Mouse (Mus musculus) erythroblast, embryonic 14.5 days (primary cell): ENCODE data around the gene Nupl2. TPM values are rescaled to one million over a fixed set of nuclear protein-coding genes. Genes with fewer than 3 reads are reported as not detected.

ENCODE experiments used
- H3K27me3 ChIP-seq: 2 replicates; pipeline ENCODE4 v1.6.1; 2012; ENCODE audit warnings: inconsistent platforms; ENCODE audit not compliant: control insufficient read depth
- H3K36me3 ChIP-seq: 2 replicates; pipeline ENCODE4 v1.6.1; 2012; ENCODE audit warnings: mild to moderate bottlenecking, inconsistent platforms; ENCODE audit not compliant: control insufficient read depth
- H3K4me1 ChIP-seq: 2 replicates; pipeline ENCODE4 v1.6.1; 2012; ENCODE audit warnings: inconsistent platforms; ENCODE audit not compliant: control insufficient read depth
- H3K4me3 ChIP-seq: replicated peaks from 2 replicates; pipeline ENCODE3; 2012; ENCODE audit warnings: moderate library complexity, mild to moderate bottlenecking, inconsistent platforms
- H3K9me3 ChIP-seq: 2 replicates; pipeline ENCODE4 v1.6.1; 2012; ENCODE audit warnings: low read length, inconsistent platforms, mixed read lengths; ENCODE audit not compliant: control insufficient read depth
- GATA1 ChIP-seq: IDR thresholded peaks from 2 replicates; pipeline ENCODE4 v1.6.1; 2012; ENCODE audit warnings: low read length, inconsistent platforms, mixed read lengths
- TAL1 ChIP-seq: IDR thresholded peaks from 3 replicates; pipeline ENCODE4 v1.6.1; 2012; ENCODE audit warnings: low read length, inconsistent platforms, mixed read lengths
- polyA plus RNA-seq: library from polyadenylated mRNA; stranded (reverse); fragments of >175 nt; gene quantifications from 2 replicates; pipeline ENCODE4 v1.2.3, GENCODE M21; 2012

The Nupl2 gene
- polyA plus RNA-seq, 1 experiment = 0.16 TPM

GRCm38 (mm10) chr5:24167263-24167662, 2.5 kb downstream of the Nupl2 start:
- Histone ChIP-seq H3K4me3 (no peak overlapping the region), H3K4me1 (peaks cover 21% of the 10 kb centered on the region), H3K27me3 (no peaks in the 10 kb centered on the region), H3K9me3 (no peaks in the 10 kb centered on the region), H3K36me3 (peaks cover 35% of the 10 kb centered on the region)
- no peak for TF ChIP-seq TAL1
- TF ChIP-seq GATA1 = no peak

GRCm38 (mm10) chr5:24169881-24170280, 5.1 kb downstream of the Nupl2 start:
- H3K36me3 ChIP-seq = peaks cover 46% of the 10 kb centered on the region
- H3K27me3 ChIP-seq = no peaks in the 10 kb centered on the region
- no peaks in the 10 kb centered on the region for H3K9me3 ChIP-seq
- peaks cover 11% of the 10 kb centered on the region for H3K4me1 ChIP-seq
- no peak overlapping the region for H3K4me3 ChIP-seq
- TF ChIP-seq TAL1 (no peak), GATA1 (no peak)

GRCm38 (mm10) chr5:24172092-24172491, 7.3 kb downstream of the Nupl2 start:
- H3K9me3 ChIP-seq = no peaks in the 10 kb centered on the region
- H3K4me1 ChIP-seq = no peaks in the 10 kb centered on the region
- TF ChIP-seq GATA1 = no peak
- TF ChIP-seq TAL1 = no peak
- H3K4me3 ChIP-seq = no peak overlapping the region
- H3K27me3 ChIP-seq = no peaks in the 10 kb centered on the region
- H3K36me3 ChIP-seq = peaks cover 54% of the 10 kb centered on the region

GRCm38 (mm10) chr5:24181514-24182295, 16.9 kb downstream of the Nupl2 start:
- H3K27me3 ChIP-seq = no peaks in the 10 kb centered on the region

GRCm38 (mm10) chr5:24182296-24182734, 17.6 kb downstream of the Nupl2 start:
- peaks cover 51% of the 10 kb centered on the region for H3K36me3 ChIP-seq
- TF ChIP-seq TAL1 (no peak), GATA1 (no peak)
- H3K4me1 ChIP-seq = no peaks in the 10 kb centered on the region
- H3K9me3 ChIP-seq = peaks cover 2% of the 10 kb centered on the region; the same call in 1 of the 2 replicates
- no peak overlapping the region for H3K4me3 ChIP-seq
- H3K27me3 ChIP-seq = no peaks in the 10 kb centered on the region

More at GRCm38 (mm10) chr5:24181514-24182295, 16.9 kb downstream of the Nupl2 start:
- peaks cover 54% of the 10 kb centered on the region for H3K36me3 ChIP-seq
- H3K4me3 ChIP-seq = no peak overlapping the region
- H3K4me1 ChIP-seq = no peaks in the 10 kb centered on the region
- no peaks in the 10 kb centered on the region for H3K9me3 ChIP-seq
- TF ChIP-seq GATA1 (no peak), TAL1 (no peak)

- TF ChIP-seq GATA1 = no peak
- no peak for TF ChIP-seq TAL1
- H3K4me3 ChIP-seq = no peak overlapping the region
- no peaks in the 10 kb centered on the region for H3K27me3 ChIP-seq
- H3K9me3 ChIP-seq = peaks cover 2% of the 10 kb centered on the region; the same call in 1 of the 2 replicates
- peaks cover 44% of the 10 kb centered on the region for H3K36me3 ChIP-seq
- no peaks in the 10 kb centered on the region for H3K4me1 ChIP-seq
Observed at GRCm38 (mm10) chr5:24183096-24183495, 18.3 kb downstream of the Nupl2 start.

GRCm38 (mm10) chr5:24184011-24184410, 19.2 kb downstream of the Nupl2 start:
- Histone ChIP-seq H3K36me3 (peaks cover 39% of the 10 kb centered on the region), H3K4me3 (no peak overlapping the region), H3K9me3 (peaks cover 2% of the 10 kb centered on the region; the same call in 1 of the 2 replicates), H3K4me1 (no peaks in the 10 kb centered on the region), H3K27me3 (no peaks in the 10 kb centered on the region)
- TF ChIP-seq TAL1 = no peak

- H3K36me3 ChIP-seq = peaks cover 9% of the 10 kb centered on the region
- no peaks in the 10 kb centered on the region for H3K4me1 ChIP-seq
- TF ChIP-seq GATA1 = no peak
- TF ChIP-seq TAL1 = no peak
- H3K27me3 ChIP-seq = no peaks in the 10 kb centered on the region
- no peak overlapping the region for H3K4me3 ChIP-seq
- peaks cover 2% of the 10 kb centered on the region; the same call in 1 of the 2 replicates for H3K9me3 ChIP-seq
Observed at GRCm38 (mm10) chr5:24188476-24188875, 23.7 kb downstream of the Nupl2 start.

GRCm38 (mm10) chr5:24191821-24192220, 27.1 kb downstream of the Nupl2 start:
- Histone ChIP-seq H3K27me3 (no peaks in the 10 kb centered on the region), H3K4me1 (no peaks in the 10 kb centered on the region), H3K36me3 (no peaks in the 10 kb centered on the region), H3K9me3 (peaks cover 2% of the 10 kb centered on the region; the same call in 1 of the 2 replicates), H3K4me3 (no peak overlapping the region)
- TF ChIP-seq GATA1 (no peak), TAL1 (no peak)

GRCm38 (mm10) chr5:24201006-24201405, 36.2 kb downstream of the Nupl2 start:
- Histone ChIP-seq H3K9me3 (no peaks in the 10 kb centered on the region), H3K4me3 (no peak overlapping the region), H3K36me3 (no peaks in the 10 kb centered on the region), H3K4me1 (no peaks in the 10 kb centered on the region), H3K27me3 (no peaks in the 10 kb centered on the region)
- TF ChIP-seq GATA1 = no peak
- TF ChIP-seq TAL1 = no peak
